Mouse (Mus musculus) C2C12 (cell line): ENCODE results near the gene Gm13043. TPM values are rescaled to one million over a fixed set of nuclear protein-coding genes. Genes with fewer than 3 reads are reported as not detected.
"Not testable (repeated sequence)": the region's sequence is repeated elsewhere in the genome, so short reads cannot be mapped to it uniquely, and the experiment has no call there.

Source experiments
- H3K27me3 ChIP-seq: one replicate; pipeline ENCODE4 v1.6.1; 2011; ENCODE audit not compliant: control insufficient read depth, insufficient read depth, insufficient read length
- H3K36me3 ChIP-seq: one replicate; pipeline ENCODE4 v1.6.1; 2011; ENCODE audit not compliant: control insufficient read depth, insufficient read depth
- H3K4me3 ChIP-seq: one replicate; pipeline ENCODE4 v1.5.1; 2011; ENCODE audit warnings: mild to moderate bottlenecking, control low read depth; ENCODE audit not compliant: poor library complexity, insufficient read depth, severe bottlenecking
- H3K79me2 ChIP-seq: one replicate; pipeline ENCODE4 v1.6.1; 2011; ENCODE audit not compliant: control insufficient read depth, insufficient read depth
- H3K79me3 ChIP-seq: one replicate; pipeline ENCODE4 v1.6.1; 2011; ENCODE audit warnings: low read depth, control low read depth
- H3ac ChIP-seq: one replicate; pipeline ENCODE3; 2011; ENCODE audit warnings: low read depth; ENCODE audit not compliant: control insufficient read depth, insufficient read length
- CEBPB ChIP-seq: IDR thresholded peaks from one replicate; pipeline ENCODE4 v1.6.1; 2011; ENCODE audit warnings: low read depth, mild to moderate bottlenecking, control low read depth, moderate library complexity
- CTCF ChIP-seq: IDR thresholded peaks from one replicate; pipeline ENCODE4 v1.5.1; 2011; ENCODE audit not compliant: control insufficient read depth, insufficient read depth, insufficient read length
- FOSL1 ChIP-seq: IDR thresholded peaks from one replicate; pipeline ENCODE4 v1.8.0; 2011; ENCODE audit warnings: mild to moderate bottlenecking, low read length; ENCODE audit not compliant: poor library complexity, insufficient read depth, severe bottlenecking
- MAX ChIP-seq: IDR thresholded peaks from one replicate; pipeline ENCODE4 v1.6.1; 2011; ENCODE audit warnings: mild to moderate bottlenecking, control low read depth
- MYOD1 ChIP-seq: IDR thresholded peaks from one replicate; pipeline ENCODE4 v1.6.1; 2011; ENCODE audit warnings: low read depth; ENCODE audit not compliant: control insufficient read depth, insufficient read length
- MYOG ChIP-seq: IDR thresholded peaks from one replicate; pipeline ENCODE4 v1.6.1; 2011; ENCODE audit not compliant: control insufficient read depth, insufficient read length; ENCODE audit errors: extremely low read depth
- USF1 ChIP-seq: IDR thresholded peaks from one replicate; pipeline ENCODE4 v1.6.1; 2011; ENCODE audit warnings: low read depth, mild to moderate bottlenecking, control low read depth, moderate library complexity
- long read RNA-seq, 2 experiments: library from polyadenylated mRNA; unstranded; transcript quantifications; one replicate each; pipeline ENCODE4 v2.0.0; 2019 to 2020
- polyA plus RNA-seq: library from polyadenylated mRNA; unstranded; fragments of >200 nt; fragmentation: generic; extraction: Trizol; gene quantifications from one replicate; pipeline ENCODE4 v1.2.1, GENCODE M21; 2012; ENCODE audit warnings: missing spikeins

The Gm13043 gene
- 0.25 TPM for polyA plus RNA-seq
- long read RNA-seq, experiment 1, result 0 reads
- long read RNA-seq, experiment 2, result 0 reads

GRCm38 (mm10) chr4:143511043-143511442, at the start of gene Gm13043:
Gene Gm13043, plus strand, starts transcription at chr4:143511343.
- Histone ChIP-seq H3K79me3 (no peaks in the 10 kb centered on the region), H3ac (no peak within 1 kb of the TSS), H3K4me3 (no peak within 1 kb of the TSS), H3K79me2 (no peaks in the 10 kb centered on the region), H3K36me3 (no peaks in the 10 kb centered on the region), H3K27me3 (no peaks in the 10 kb centered on the region)
- no peak for TF ChIP-seq FOSL1
- no peak for TF ChIP-seq MYOD1
- no peak for TF ChIP-seq USF1
- no peak for TF ChIP-seq MYOG
- TF ChIP-seq CEBPB, result no peak
- no peak for TF ChIP-seq CTCF
- no peak for TF ChIP-seq MAX

- H3K36me3 ChIP-seq, H3K4me3 ChIP-seq: not testable (repeated sequence)
These were observed 24.5 kb downstream of the Gm13043 start, which contains the start of gene Gm13040 for GRCm38 (mm10) chr4:143535654-143536053. Gene Gm13040, plus strand, starts transcription at chr4:143535954.

GRCm38 (mm10) chr4:143551400-143551799, 40.3 kb downstream of the Gm13043 start, which contains the start of the genes BC080695 and Gm13057:
Gene BC080695, plus strand, starts transcription at chr4:143551700.
Gene Gm13057, plus strand, starts transcription at chr4:143551709.
- H3K27me3 ChIP-seq, H3K4me3 ChIP-seq, H3K79me3 ChIP-seq, H3K36me3 ChIP-seq, H3ac ChIP-seq, H3K79me2 ChIP-seq: not testable (repeated sequence)

More at GRCm38 (mm10) chr4:143535654-143536053, 24.5 kb downstream of the Gm13043 start, which contains the start of gene Gm13040:
- not testable (repeated sequence) for H3K79me3 ChIP-seq, H3ac ChIP-seq, H3K79me2 ChIP-seq, H3K27me3 ChIP-seq

Other genes starting within 250 kb of the Gm13043 start
- 133 TPM for gene Pdpn, start 211.8 kb upstream of the Gm13043 start, polyA plus RNA-seq
- not detected for gene Lrrc38, start 161.6 kb upstream of the Gm13043 start, polyA plus RNA-seq
- gene Pramel1, start 116.9 kb upstream of the Gm13043 start, polyA plus RNA-seq, result not detected
- 9.0 TPM for gene Pramef8, start 98.9 kb upstream of the Gm13043 start, polyA plus RNA-seq
- not detected for gene Oog4, start 61.0 kb upstream of the Gm13043 start, polyA plus RNA-seq
- 0.09 TPM for gene Gm13040, start 24.6 kb downstream of the Gm13043 start, polyA plus RNA-seq
- 0.07 TPM for gene BC080695, start 40.4 kb downstream of the Gm13043 start, polyA plus RNA-seq
- gene Gm13057, start 40.4 kb downstream of the Gm13043 start, polyA plus RNA-seq, result not detected
- gene Gm13083, start 103.7 kb downstream of the Gm13043 start, polyA plus RNA-seq, result 0.07 TPM
- gene Gm13088, start 145.9 kb downstream of the Gm13043 start, polyA plus RNA-seq, result not detected
- not detected for gene Gm13089, start 191.4 kb downstream of the Gm13043 start, polyA plus RNA-seq
- 0.09 TPM for gene Gm13078, start 208.1 kb downstream of the Gm13043 start, polyA plus RNA-seq